Mouse (Mus musculus): ENCODE data around the gene Stard3nl. TPM values are rescaled to one million over a fixed set of nuclear protein-coding genes. Genes with fewer than 3 reads are reported as not detected.

Gene Stard3nl
- polyA plus RNA-seq (2012; fragmentation: generic; extraction: Trizol): 10 to 100 TPM in 1 of 2 experiments, 1 to 10 TPM in 1; 8.2 to 25.3 TPM

GRCm38 (mm10) chr13:19395688-19396354 is at the start of gene Stard3nl:
TSS of gene Stard3nl (minus strand) at chr13:19395795.

Other genes with a start within 250 kb of the Stard3nl start
- gene Epdr1, start 224.1 kb upstream of the Stard3nl start, polyA plus RNA-seq (2012; fragmentation: generic; extraction: Trizol): 10 to 100 TPM in 1 of 2 experiments, 1 to 10 TPM in 1; 3.3 to 35.0 TPM
- gene Sfrp4, start 227.3 kb upstream of the Stard3nl start, polyA plus RNA-seq (2012; fragmentation: generic; extraction: Trizol): under 1 TPM in 1 of 2 experiments, not detected in 1; 0.13 TPM

Measured in C3H10T1/2 (cell line).